24 mouse cellular contexts compared by ENCODE assay signal in the genomic region with DNA sequence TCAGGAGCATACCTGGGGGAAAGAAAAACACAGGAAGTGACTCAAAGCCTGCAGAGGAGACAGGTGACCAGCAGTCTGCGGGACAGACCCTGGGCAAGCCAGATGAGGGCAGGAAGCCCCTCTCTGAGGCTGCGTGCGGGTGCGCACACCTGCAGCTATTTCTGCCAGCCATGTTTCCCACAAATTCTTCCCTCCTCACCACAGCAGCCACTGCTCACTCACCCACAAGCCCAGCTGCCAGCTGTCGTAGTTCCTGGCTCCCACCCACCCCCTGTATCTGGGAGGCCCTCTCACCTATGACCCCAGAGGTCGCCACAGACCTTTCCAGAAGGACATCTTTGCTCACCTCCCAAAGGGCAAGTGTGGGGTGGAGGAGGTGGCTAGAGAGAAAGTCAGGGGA. TPM values are rescaled to one million over a fixed set of nuclear protein-coding genes. Genes with fewer than 3 reads are reported as not detected.
DNase-seq lines count a peak whose midpoint lies in the region; ATAC-seq lines count a peak whose summit lies in the region.
"Had no signal": no experiment of that assay in that cellular context is flagged by ENCODE, and none has a peak within 500 bp of the region (broad histone marks: within the 10 kb centered on the region; RNA-seq: fewer than 3 reads in every experiment).

No protein-coding gene starts in this region.

- H3K4me1 ChIP-seq in megakaryocyte, embryonic 14.5 days = peaks cover 22% of the 10 kb centered on the region
- H3K4me1 ChIP-seq: embryonic facial prominence, embryonic 15.5 days; hindbrain, embryonic 13.5 days had no signal

- H3K4me3 ChIP-seq in megakaryocyte, embryonic 14.5 days (replicated peaks) = peak overlapping the region; percentile 48
- H3K4me3 ChIP-seq: embryonic facial prominence, embryonic 15.5 days; erythroblast, embryonic 14.5 days; forebrain, embryonic 10.5 days; heart, adult 2 months; heart, embryonic 15.5 days; hindbrain, embryonic 13.5 days had no signal

- peaks cover 21% of the 10 kb centered on the region for H3K9me3 ChIP-seq in megakaryocyte, embryonic 14.5 days
- H3K9me3 ChIP-seq: embryonic facial prominence, embryonic 15.5 days; forebrain, embryonic 10.5 days; heart, embryonic 15.5 days; hindbrain, embryonic 13.5 days had no signal

- ATAC-seq in megakaryocyte, adult 5-6 weeks (ENCODE audit: poor library complexity, severe bottlenecking) = no peak
- ATAC-seq: forebrain, embryonic 14.5 days had no signal

- DNase-seq in thymus, postnatal 0 days (ENCODE audit: low spot score) = peak; percentile 38
- DNase-seq in thymus, postnatal 36 days = peak; percentile 53 to 72
- DNase-seq in testis, postnatal 14 days (ENCODE audit: low spot score) = no peak
- no peak for DNase-seq in frontal cortex, postnatal 36 days (ENCODE audit: low spot score in 2 of 2)
- DNase-seq: adrenal gland, adult 2 months; adrenal gland, postnatal 36 days; cerebellum, adult 2 months; cerebellum, postnatal 14 days; embryo, embryonic 11 days; gastrocnemius, postnatal 14 days; heart, adult 2 months; heart, postnatal 14 days had no signal

- peaks cover 12% of the 10 kb centered on the region for H3K27me3 ChIP-seq in megakaryocyte, embryonic 14.5 days (replicated peaks)
- H3K27me3 ChIP-seq: embryonic facial prominence, embryonic 15.5 days; hindbrain, embryonic 13.5 days had no signal

- no peaks in the 10 kb centered on the region for H3K36me3 ChIP-seq in megakaryocyte, embryonic 14.5 days (replicated peaks; ENCODE audit: low read length)
- H3K36me3 ChIP-seq: embryonic facial prominence, embryonic 15.5 days; forebrain, embryonic 10.5 days; heart, embryonic 15.5 days; hindbrain, embryonic 13.5 days had no signal

RNA-seq across cellular contexts. Expression of a gene that starts 43.8 kb away (rescaled TPM):
- 1.3 TPM in 1 of 2 replicates, not detected in the other for polyA plus RNA-seq in megakaryocyte, embryonic 14.5 days (2012; ENCODE audit: insufficient read depth, low replicate concordance)
- total RNA-seq in megakaryocyte, adult 5-6 weeks (2015) = not detected in 2 replicates
- total RNA-seq in megakaryocyte, adult 5-6 weeks (2017) = not detected in 2 replicates
- not detected in 2 replicates for polyA plus RNA-seq in thymus, postnatal 0 days (2015; fragmentation: Nextera tagmentation; extraction: Ambion mirVana)
- total RNA-seq: adrenal gland, adult 2 months; adrenal gland, postnatal 36 days; common myeloid progenitor, adult 5-6 weeks; ES-E14; gastrocnemius, postnatal 14 days; hematopoietic stem cell, adult 5-6 weeks had no signal
- polyA plus RNA-seq: adrenal gland, adult 2 months; embryonic facial prominence, embryonic 11.5 days; embryonic facial prominence, embryonic 15.5 days; erythroblast, embryonic 14.5 days; forebrain, embryonic 10.5 days; heart, adult 2 months; hindbrain, embryonic 13.5 days had no signal

Comparison
In these comparisons a context has a peak if more than half of its experiments do, and no peak if none do; other contexts are left out.
1. DNase-seq: peak in thymus, postnatal 0 days (single experiment) and thymus, postnatal 36 days (2 of 2); none in testis, postnatal 14 days (single experiment) and frontal cortex, postnatal 36 days (0 of 2).